Mouse (Mus musculus): ENCODE data around the gene Eif4e1b.

GRCm38 (mm10) chr13:54783235-54783634, 563 bp upstream of the Eif4e1b start:
- no peak for TF ChIP-seq CTCF (IDR thresholded peaks at IDR 0.05; ENCODE audit: control insufficient read depth, insufficient read depth, low read length)
- no peak for TF ChIP-seq POLR2A (IDR thresholded peaks at IDR 0.05; ENCODE audit: borderline replicate concordance, control insufficient read depth, low read depth, low read length)
